Mouse (Mus musculus) stomach, postnatal 0 days (tissue): Measurements from ENCODE around the gene Cab39. TPM values are rescaled to one million over a fixed set of nuclear protein-coding genes. Genes with fewer than 3 reads are reported as not detected.

Experiments
- ATAC-seq: fragments of 200-750 bp; cut with Nextera tagmentation; 2 replicates; pipeline ENCODE4 v1.8.0; 2017; ENCODE audit not compliant: low FRiP score, low TSS enrichment
- DNase-seq: peaks from one replicate; pipeline ENCODE4 v3.0.0-alpha.2; 2016; ENCODE audit warnings: low spot score
- H3K27ac ChIP-seq: fragments of 300-500 bp; sonication (generic); replicated peaks from 2 replicates; pipeline ENCODE4 v1.5.1; 2014; ENCODE audit warnings: mild to moderate bottlenecking, control low read depth
- H3K27me3 ChIP-seq: fragments of 300-500 bp; sonication (generic); 2 replicates; pipeline ENCODE4 v1.6.1; 2014; ENCODE audit warnings: low read length; ENCODE audit not compliant: control insufficient read depth, insufficient read depth
- H3K36me3 ChIP-seq: fragments of 300-500 bp; sonication (generic); 2 replicates; pipeline ENCODE4 v1.6.1; 2014; ENCODE audit warnings: low read length, mixed read lengths; ENCODE audit not compliant: control insufficient read depth, insufficient read depth
- H3K4me1 ChIP-seq: fragments of 300-500 bp; sonication (generic); replicated peaks from 2 replicates; pipeline ENCODE4 v1.6.1; 2014; ENCODE audit warnings: antibody characterized with exemption; ENCODE audit not compliant: control insufficient read depth, insufficient read depth
- H3K4me2 ChIP-seq: fragments of 300-500 bp; sonication (generic); replicated peaks from 2 replicates; pipeline ENCODE4 v1.6.1; 2014; ENCODE audit warnings: low read depth, mild to moderate bottlenecking, control low read depth, moderate library complexity
- H3K4me3 ChIP-seq: fragments of 300-500 bp; sonication (generic); 2 replicates; pipeline ENCODE4 v1.5.1; 2014; ENCODE audit warnings: low read depth, low read length, control low read depth
- H3K9ac ChIP-seq: fragments of 300-500 bp; sonication (generic); 2 replicates; pipeline ENCODE4 v1.6.1; 2014; ENCODE audit warnings: mild to moderate bottlenecking, low read length, control low read depth, mixed read lengths
- H3K9me3 ChIP-seq: fragments of 300-500 bp; sonication (generic); 2 replicates; pipeline ENCODE4 v1.6.1; 2016; ENCODE audit warnings: low read length; ENCODE audit not compliant: control insufficient read depth
- CTCF ChIP-seq: IDR thresholded peaks from 2 replicates; pipeline ENCODE4 v1.5.1; 2016; ENCODE audit warnings: antibody characterized with exemption, low read depth, mild to moderate bottlenecking, moderate library complexity
- EP300 ChIP-seq: optimal IDR thresholded peaks from 2 replicates; pipeline ENCODE3; 2016; ENCODE audit warnings: antibody characterized with exemption
- WGBS: fragments of 180-500 bp; shearing (Covaris S2); extraction: QIAGEN DNeasy Blood & Tissue Kit; methylation state at CpG from one replicate; pipeline ENCODE4 v1.1.7; 2014; 5-methylcytosine and 5-hydroxymethylcytosine counted together
- polyA plus RNA-seq: library from polyadenylated mRNA; unstranded; fragments of >200 nt; fragmentation: Nextera tagmentation; extraction: Ambion mirVana; gene quantifications from 2 replicates; pipeline ENCODE4 v1.2.1, GENCODE M21; 2015

The Cab39 gene
- polyA plus RNA-seq, 1 experiment from 2014 or later: 29.0 TPM

DNA sequence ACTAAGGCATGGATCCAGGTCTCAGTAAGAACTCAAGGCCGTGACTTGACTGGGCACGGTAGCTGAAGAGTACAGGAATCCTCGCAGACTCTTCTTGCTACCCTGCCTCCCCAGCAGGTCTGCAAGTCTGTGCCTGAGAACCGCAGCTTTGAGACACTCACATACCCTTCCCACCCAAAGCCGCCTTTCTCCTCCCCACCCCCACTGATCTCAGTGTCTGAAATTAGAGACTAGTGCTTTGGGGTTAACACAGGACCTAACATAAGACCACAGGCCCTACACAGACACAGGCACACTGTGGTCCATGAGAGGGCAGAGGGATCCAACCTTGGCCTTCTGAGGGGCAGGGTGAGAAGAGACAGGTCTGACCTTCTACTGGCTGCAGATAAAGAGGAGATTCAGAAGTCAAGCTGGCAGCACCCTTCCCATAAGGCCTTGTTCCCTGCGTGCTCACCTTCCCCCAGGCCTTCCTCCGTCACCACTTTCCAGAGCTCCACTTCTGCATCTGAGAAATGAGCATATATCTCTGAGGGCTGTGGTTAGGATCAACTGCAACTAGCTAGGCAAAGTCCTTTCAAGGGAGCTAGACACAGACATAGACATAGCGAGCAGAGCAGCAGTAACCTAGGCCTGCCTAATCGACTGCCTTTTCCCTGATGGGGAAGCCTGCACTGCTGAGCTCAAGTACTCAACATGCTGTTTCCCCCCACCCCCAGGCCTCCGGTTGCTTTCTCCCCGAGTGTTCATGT, 41.1 kb upstream of the Cab39 start:
- no peaks in the 10 kb centered on the region for H3K36me3 ChIP-seq
- H3K4me1 ChIP-seq: no peaks in the 10 kb centered on the region; the same call in 1 of the 2 replicates
- DNase-seq (no peak), ATAC-seq (no peak)
- H3K9me3 ChIP-seq: no peaks in the 10 kb centered on the region
- H3K27ac ChIP-seq: no peak overlapping the region
- no peaks in the 10 kb centered on the region for H3K27me3 ChIP-seq
- TF ChIP-seq CTCF (no peak), EP300 (no peak)
- WGBS: 66% methylated on average over 11 of the region's 11 CpGs
- H3K9ac ChIP-seq: no peak overlapping the region
- no peak overlapping the region for H3K4me2 ChIP-seq
- no peak overlapping the region for H3K4me3 ChIP-seq

DNA sequence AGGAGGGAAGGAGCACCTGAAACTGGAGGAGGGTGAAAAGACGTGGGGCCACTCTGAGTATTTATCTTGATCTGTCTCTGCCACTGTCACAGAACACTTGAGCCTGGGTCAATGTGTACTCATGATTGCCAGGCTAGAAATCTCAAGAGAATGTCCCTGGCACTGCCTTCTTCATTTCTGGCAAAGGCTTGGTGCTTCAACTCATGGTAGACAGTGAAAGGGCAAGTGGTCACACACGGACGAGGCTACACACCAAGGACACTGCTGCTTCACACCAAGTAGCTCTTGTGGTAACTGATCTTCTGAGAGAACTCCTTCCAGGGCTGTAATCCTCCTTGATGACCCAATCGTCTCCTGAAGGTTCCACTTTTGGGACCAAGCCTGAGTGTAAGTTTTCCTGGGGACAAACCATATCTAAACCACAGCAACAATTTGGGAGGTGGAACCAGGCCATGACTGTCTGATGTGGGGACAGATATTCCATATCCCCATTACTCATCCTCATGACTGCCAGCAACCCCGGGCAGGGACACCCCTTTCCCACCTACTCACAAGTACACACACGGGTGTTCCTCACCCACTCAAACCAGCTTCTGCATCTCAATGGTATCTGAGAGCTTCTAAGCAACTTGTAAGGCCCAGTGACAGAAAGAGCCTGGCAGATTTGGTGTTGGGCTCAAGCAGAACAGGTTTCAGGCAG, 35.6 kb upstream of the Cab39 start:
- Histone ChIP-seq H3K4me3 (no peak overlapping the region), H3K9me3 (no peaks in the 10 kb centered on the region), H3K4me2 (no peak overlapping the region), H3K9ac (no peak overlapping the region), H3K27ac (no peak overlapping the region), H3K27me3 (no peaks in the 10 kb centered on the region), H3K36me3 (no peaks in the 10 kb centered on the region), H3K4me1 (no peaks in the 10 kb centered on the region)
- 70% methylated on average over 6 of the region's 6 CpGs for WGBS
- DNase-seq: no peak
- TF ChIP-seq EP300 (no peak), CTCF (no peak)
- no peak for ATAC-seq

DNA sequence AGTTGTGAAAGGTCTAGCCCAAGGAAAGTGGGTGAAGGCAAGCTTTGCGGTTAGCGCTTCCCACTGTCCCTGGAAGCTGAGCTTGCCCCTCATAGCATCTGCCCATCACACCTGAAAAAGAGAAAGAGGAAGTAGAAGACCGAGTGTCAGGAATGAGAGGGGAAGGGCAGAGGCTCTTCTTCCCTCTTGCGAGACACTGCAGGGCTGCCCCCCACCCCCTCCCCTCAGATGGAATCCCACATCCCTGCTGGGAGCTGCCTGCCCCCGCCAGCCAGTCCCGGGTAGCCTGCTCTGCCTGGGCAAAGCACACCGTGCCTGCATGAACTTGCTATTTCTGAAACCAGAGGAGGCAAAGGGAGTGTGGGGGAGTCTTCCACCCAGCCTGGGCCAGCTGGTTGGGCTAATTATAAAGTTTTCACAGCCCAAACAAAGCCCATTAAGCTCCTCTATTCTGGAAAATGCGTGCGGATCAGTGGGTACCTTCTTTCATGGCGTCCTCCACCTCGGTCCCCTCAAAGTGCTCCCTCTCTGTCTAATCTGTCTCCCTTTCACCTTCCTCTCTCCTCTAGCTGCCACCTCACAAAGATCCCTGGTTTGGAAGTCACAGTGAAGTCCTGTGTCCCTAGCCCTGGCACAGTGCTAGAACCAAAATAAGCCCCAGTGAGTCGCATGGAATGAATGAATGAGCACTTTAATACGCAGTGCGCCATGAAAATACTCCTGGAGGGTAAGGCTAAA, 34.8 kb upstream of the Cab39 start:
- Histone ChIP-seq H3K9me3 (no peaks in the 10 kb centered on the region), H3K36me3 (no peaks in the 10 kb centered on the region), H3K4me3 (no peak overlapping the region), H3K9ac (no peak overlapping the region), H3K27me3 (no peaks in the 10 kb centered on the region), H3K4me1 (no peaks in the 10 kb centered on the region), H3K4me2 (no peak overlapping the region), H3K27ac (no peak overlapping the region)
- WGBS: 36% methylated on average over 13 of the region's 14 CpGs
- ATAC-seq: no peak
- TF ChIP-seq EP300 (no peak), CTCF (no peak)
- no peak for DNase-seq

- WGBS: 10% methylated on average over 1 of the region's 1 CpGs
- DNase-seq (no peak), ATAC-seq (no peak)
- Histone ChIP-seq H3K4me1 (no peaks in the 10 kb centered on the region), H3K9ac (no peak overlapping the region), H3K36me3 (no peaks in the 10 kb centered on the region), H3K4me3 (no peak overlapping the region), H3K27ac (no peak overlapping the region), H3K27me3 (no peaks in the 10 kb centered on the region), H3K4me2 (no peak overlapping the region), H3K9me3 (no peaks in the 10 kb centered on the region)
- no peak for TF ChIP-seq CTCF
- TF ChIP-seq EP300: no peak
These were observed 34.3 kb upstream of the Cab39 start for GRCm38 (mm10) chr1:85758969-85759293.

- TF ChIP-seq CTCF (no peak), EP300 (no peak)
- H3K4me2 ChIP-seq: no peak overlapping the region
- no peak overlapping the region for H3K9ac ChIP-seq
- ATAC-seq (no peak), DNase-seq (no peak)
- no peaks in the 10 kb centered on the region for H3K9me3 ChIP-seq
- 83% methylated on average over 4 of the region's 4 CpGs for WGBS
- no peak overlapping the region for H3K4me3 ChIP-seq
- no peaks in the 10 kb centered on the region for H3K27me3 ChIP-seq
- H3K4me1 ChIP-seq: no peaks in the 10 kb centered on the region
- H3K27ac ChIP-seq: no peak overlapping the region
- no peaks in the 10 kb centered on the region for H3K36me3 ChIP-seq
These were observed 31.6 kb upstream of the Cab39 start for GRCm38 (mm10) chr1:85761665-85762064.

DNA sequence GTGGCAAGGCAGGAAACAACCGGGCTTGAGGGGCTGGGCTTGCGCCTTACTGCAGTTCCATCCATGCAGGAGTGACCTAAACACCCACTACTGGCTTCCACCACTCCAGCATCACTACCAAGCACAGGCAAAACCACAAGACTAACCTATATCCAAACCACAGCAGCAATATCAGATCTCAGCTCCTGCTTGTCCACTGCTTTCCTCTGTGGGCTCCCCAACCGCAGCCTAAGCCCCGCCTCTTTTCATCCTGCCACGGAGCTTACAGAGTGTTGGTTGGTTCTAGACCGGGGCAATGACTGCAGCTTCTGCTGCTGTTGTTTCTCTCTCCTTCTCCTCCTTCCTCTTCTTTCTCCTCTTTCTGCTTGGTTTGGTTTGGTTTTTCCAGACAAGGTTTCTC, 29.9 kb upstream of the Cab39 start:
- TF ChIP-seq CTCF (no peak), EP300 (no peak)
- H3K9me3 ChIP-seq: no peaks in the 10 kb centered on the region
- H3K27me3 ChIP-seq: no peaks in the 10 kb centered on the region
- H3K4me1 ChIP-seq: no peaks in the 10 kb centered on the region
- H3K4me2 ChIP-seq: no peak overlapping the region
- no peak overlapping the region for H3K4me3 ChIP-seq
- 78% methylated on average over 6 of the region's 6 CpGs for WGBS
- H3K9ac ChIP-seq: no peak overlapping the region
- DNase-seq: no peak
- no peaks in the 10 kb centered on the region for H3K36me3 ChIP-seq
- no peak for ATAC-seq
- no peak overlapping the region for H3K27ac ChIP-seq
